Mouse (Mus musculus) c-Kit-positive CD71-negative TER-119-negative erythroid progenitor cells, embryonic 14.5 days (primary cell): ENCODE measurements around the gene Pf4.
"Not testable (repeated sequence)": the region's sequence is repeated elsewhere in the genome, so short reads cannot be mapped to it uniquely, and the experiment has no call there.

Experiments
- DNase-seq: peaks from one replicate; pipeline ENCODE4 v3.0.0-alpha.2; 2013; ENCODE audit warnings: low read depth

Pf4 gene

GRCm38 (mm10) chr5:90788114-90788513 is 15.9 kb downstream of the Pf4 start:
- no peak for DNase-seq

GRCm38 (mm10) chr5:90789306-90790073 is 17.3 kb downstream of the Pf4 start:
- DNase-seq, result no peak

DNA sequence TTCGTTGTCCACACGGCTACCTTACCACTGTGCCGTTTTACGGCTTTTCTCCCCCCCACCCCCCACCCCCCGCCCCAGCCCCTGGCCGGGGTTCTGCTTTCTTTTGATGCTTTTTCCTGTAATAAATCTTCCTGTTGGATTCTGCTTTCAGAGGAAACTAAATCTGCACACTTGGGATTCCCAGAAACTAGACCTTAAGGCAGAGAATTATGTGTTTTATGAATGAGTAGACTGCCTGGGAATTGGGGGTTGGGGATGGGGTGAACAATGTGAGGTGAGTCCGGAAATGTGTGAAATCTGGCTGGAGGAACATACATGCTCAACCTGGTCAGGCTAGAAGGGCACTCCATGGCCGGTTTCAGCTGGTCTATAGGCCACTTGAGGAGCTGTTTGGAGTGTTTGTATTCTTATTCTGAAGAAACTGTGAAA is 17.9 kb downstream of the Pf4 start:
- no peak for DNase-seq

- no peak for DNase-seq
Observed at GRCm38 (mm10) chr5:90794195-90794625, 22.0 kb downstream of the Pf4 start, which contains the start of gene Cxcl15. Cxcl15 (plus strand) TSS chr5:90794534.

- DNase-seq, result not testable (repeated sequence)
Observed at GRCm38 (mm10) chr5:90795392-90795791, 23.2 kb downstream of the Pf4 start.

GRCm38 (mm10) chr5:90804574-90804973 is 32.3 kb downstream of the Pf4 start:
- DNase-seq, result no peak

GRCm38 (mm10) chr5:90806050-90806449 is 33.8 kb downstream of the Pf4 start:
- DNase-seq, result no peak

GRCm38 (mm10) chr5:90807176-90807950 is 35.1 kb downstream of the Pf4 start:
- DNase-seq, result no peak

- DNase-seq, result no peak
Observed at GRCm38 (mm10) chr5:90819756-90820155, 47.5 kb downstream of the Pf4 start.
